Mouse (Mus musculus) MEL (cell line): ENCODE results near the gene Ager. TPM values are rescaled to one million over a fixed set of nuclear protein-coding genes. Genes with fewer than 3 reads are reported as not detected.

ENCODE experiments used
- DNase-seq: peaks from one replicate; pipeline ENCODE4 v3.0.0; 2011; ENCODE audit warnings: low read depth, low spot score
- H3K27ac ChIP-seq: 2 replicates; pipeline ENCODE4 v1.5.1; 2012; ENCODE audit warnings: low read depth, mild to moderate bottlenecking, control low read depth, low read length, moderate library complexity; ENCODE audit not compliant: control insufficient read depth
- H3K27me3 ChIP-seq, 2 experiments: fragments of 150-350 bp in 1 of 2; sonication (generic) in 1 of 2; 2 replicates each; pipeline ENCODE4 v1.6.1; 2012; ENCODE audit warnings: low read length in 2 of 2, mild to moderate bottlenecking in 2 of 2, improper control_type of control experiment in 1 of 2, moderate library complexity in 1 of 2; ENCODE audit not compliant: insufficient read depth in 2 of 2, control insufficient read depth in 1 of 2
- H3K36me3 ChIP-seq, 2 experiments: 2 replicates each; pipeline ENCODE4 v1.6.1; 2012 to 2014; ENCODE audit warnings: low read length in 2 of 2, improper control_type of control experiment in 1 of 2, inconsistent platforms in 1 of 2, mild to moderate bottlenecking in 1 of 2; ENCODE audit not compliant: insufficient read depth in 2 of 2, control insufficient read depth in 1 of 2
- H3K4me1 ChIP-seq, 2 experiments: fragments of 150-350 bp in 1 of 2; sonication (generic) in 1 of 2; 2 replicates each; pipeline ENCODE4 v1.6.1; 2012; ENCODE audit warnings: low read length in 2 of 2, improper control_type of control experiment in 1 of 2, mild to moderate bottlenecking in 1 of 2; ENCODE audit not compliant: insufficient read depth in 2 of 2, control insufficient read depth in 1 of 2
- H3K4me3 ChIP-seq, 2 experiments: fragments of 150-350 bp in 1 of 2; sonication (generic) in 1 of 2; 2 replicates each; pipeline ENCODE4 v1.5.1; 2012; ENCODE audit warnings: low read depth in 2 of 2, low read length in 2 of 2, mild to moderate bottlenecking in 2 of 2, moderate library complexity in 2 of 2, control low read depth in 1 of 2, improper control_type of control experiment in 1 of 2; ENCODE audit not compliant: control insufficient read depth in 1 of 2, insufficient read depth in 1 of 2
- H3K79me2 ChIP-seq: 2 replicates; pipeline ENCODE4 v1.6.1; 2012; ENCODE audit warnings: mild to moderate bottlenecking, low read length, moderate library complexity; ENCODE audit not compliant: control insufficient read depth, poor library complexity, insufficient read depth
- H3K9ac ChIP-seq: 2 replicates; pipeline ENCODE4 v1.6.1; 2012; ENCODE audit warnings: low read depth, mild to moderate bottlenecking, control low read depth, low read length, moderate library complexity; ENCODE audit not compliant: control insufficient read depth, poor library complexity, severe bottlenecking
- H3K9me3 ChIP-seq: fragments of 150-350 bp; sonication (generic); replicated peaks from 2 replicates; pipeline ENCODE4 v1.6.1; 2012; ENCODE audit warnings: mild to moderate bottlenecking, low read length, improper control_type of control experiment, moderate library complexity; ENCODE audit not compliant: insufficient read depth
- CHD1 ChIP-seq: IDR thresholded peaks from 2 replicates; pipeline ENCODE4 v1.6.1; 2012; ENCODE audit warnings: low read depth, mild to moderate bottlenecking, inconsistent platforms, low read length, improper control_type of control experiment
- CHD2 ChIP-seq: IDR thresholded peaks from 2 replicates; pipeline ENCODE4 v1.6.1; 2011; ENCODE audit warnings: low read length, improper control_type of control experiment
- ELF1 ChIP-seq: IDR thresholded peaks from 2 replicates; pipeline ENCODE4 v1.6.1; 2014; ENCODE audit warnings: low read depth, mild to moderate bottlenecking, inconsistent platforms, low read length, improper control_type of control experiment, moderate library complexity
- ETS1 ChIP-seq: IDR thresholded peaks from 2 replicates; pipeline ENCODE4 v1.6.1; 2012; ENCODE audit warnings: low read depth, mild to moderate bottlenecking, inconsistent platforms, low read length, improper control_type of control experiment, moderate library complexity
- GATA1 ChIP-seq: IDR thresholded peaks from 2 replicates; pipeline ENCODE4 v1.6.1; 2011; ENCODE audit warnings: low read depth, low read length, improper control_type of control experiment
- JUND ChIP-seq: IDR thresholded peaks from 2 replicates; pipeline ENCODE4 v1.6.1; 2011; ENCODE audit warnings: low read depth, mild to moderate bottlenecking, improper control_type of control experiment, low read length
- KAT2A ChIP-seq: conservative IDR thresholded peaks from 2 replicates; pipeline ENCODE4 v1.6.1; 2012; ENCODE audit warnings: low read depth, low read length, improper control_type of control experiment, inconsistent platforms
- MAZ ChIP-seq: IDR thresholded peaks from 2 replicates; pipeline ENCODE4 v1.6.1; 2012; ENCODE audit warnings: low read depth, mild to moderate bottlenecking, inconsistent platforms, low read length, improper control_type of control experiment
- MXI1 ChIP-seq: IDR thresholded peaks from 2 replicates; pipeline ENCODE4 v1.6.1; 2011; ENCODE audit warnings: mild to moderate bottlenecking, low read depth, low read length, improper control_type of control experiment
- MYC ChIP-seq: IDR thresholded peaks from 2 replicates; pipeline ENCODE4 v1.6.1; 2011; ENCODE audit warnings: low read depth, mild to moderate bottlenecking, low read length, improper control_type of control experiment, moderate library complexity
- NELFE ChIP-seq: IDR thresholded peaks from 2 replicates; pipeline ENCODE4 v1.6.1; 2011; ENCODE audit warnings: low read depth, low read length, improper control_type of control experiment
- POLR2AphosphoS2 ChIP-seq: IDR thresholded peaks from 2 replicates; pipeline ENCODE4 v1.6.1; 2011; ENCODE audit warnings: low read length, improper control_type of control experiment
- POLR2AphosphoS5 ChIP-seq: IDR thresholded peaks from 2 replicates; pipeline ENCODE4 v1.6.1; 2012; ENCODE audit warnings: low read depth, borderline replicate concordance, mild to moderate bottlenecking, inconsistent platforms, low read length, moderate library complexity, mixed read lengths
- TAL1 ChIP-seq: IDR thresholded peaks from 2 replicates; pipeline ENCODE4 v1.6.1; 2012; ENCODE audit warnings: mild to moderate bottlenecking, inconsistent platforms, low read length, moderate library complexity, mixed read lengths
- TBP ChIP-seq: IDR thresholded peaks from 2 replicates; pipeline ENCODE4 v1.8.0; 2011; ENCODE audit warnings: low read depth, low read length, improper control_type of control experiment
- polyA plus RNA-seq, 2 experiments: library from polyadenylated mRNA; stranded (reverse) in 1 of 2; unstranded in 1 of 2; fragments of >175 nt in 1 of 2; fragments of >200 nt in 1 of 2; gene quantifications; 2 replicates each; pipeline versions ENCODE4 v1.2.1 to v1.2.4; 2012; ENCODE audit warnings: low replicate concordance in 2 of 2, low read depth in 1 of 2; ENCODE audit not compliant: insufficient read length in 2 of 2, insufficient read depth in 1 of 2, missing spikeins in 1 of 2
- total RNA-seq: library from RNA; depleted of rRNA; stranded (reverse); fragments of 300-350 nt; gene quantifications from 2 replicates; pipeline ENCODE4 v1.2.3, GENCODE M21; 2012; rRNA removed

Gene Ager
- total and polyA plus RNA-seq, 3 experiments: 0.27 to 3.7 TPM; not detected in 1

GRCm38 (mm10) chr17:34649106-34649864, 51.6 kb downstream of the Ager start:
- no peak for DNase-seq
- H3K4me1 ChIP-seq: peaks cover 0 to 14% of the 10 kb centered on the region in 2 experiments; a peak in 3 of 4 replicates
- peaks cover 15% of the 10 kb centered on the region for H3K79me2 ChIP-seq
- peaks cover 0 to 9% of the 10 kb centered on the region in 2 experiments; a peak in 2 of 4 replicates for H3K36me3 ChIP-seq
- H3K9me3 ChIP-seq: no peaks in the 10 kb centered on the region
- H3K27me3 ChIP-seq: no peaks in the 10 kb centered on the region
- TF ChIP-seq POLR2AphosphoS5: no peak
- no peak for TF ChIP-seq TBP
- no peak for TF ChIP-seq KAT2A
- no peak for TF ChIP-seq CHD2
- TF ChIP-seq ETS1: no peak
- no peak for TF ChIP-seq MXI1
- no peak for TF ChIP-seq JUND
- no peak for TF ChIP-seq ELF1
- no peak for TF ChIP-seq TAL1
- no peak for TF ChIP-seq MAZ
- TF ChIP-seq CHD1: no peak
- no peak for TF ChIP-seq NELFE
- no peak for TF ChIP-seq POLR2AphosphoS2
- TF ChIP-seq GATA1: no peak
- TF ChIP-seq MYC: no peak
- H3K27ac ChIP-seq: no peak overlapping the region
- no peak overlapping the region for H3K4me3 ChIP-seq
- H3K9ac ChIP-seq: no peak overlapping the region

Other genes with a start within 250 kb of the Ager start
- not detected in 2 replicates for gene Btnl2, start 243.0 kb upstream of the Ager start, total RNA-seq
- gene Btnl2, start 243.0 kb upstream of the Ager start, polyA plus RNA-seq: not detected
- not detected in 2 replicates for gene Btnl1, start 220.7 kb upstream of the Ager start, total RNA-seq
- under 1 TPM in 1 of 2 experiments, not detected in 1; 0.17 TPM for gene Btnl1, start 220.7 kb upstream of the Ager start, polyA plus RNA-seq
- not detected in 2 replicates for gene BC051142, start 199.0 kb upstream of the Ager start, total RNA-seq
- under 1 TPM in 1 of 2 experiments, not detected in 1; 0.06 TPM for gene BC051142, start 199.0 kb upstream of the Ager start, polyA plus RNA-seq
- not detected in 2 replicates for gene Btnl4, start 120.5 kb upstream of the Ager start, total RNA-seq
- gene Btnl4, start 120.5 kb upstream of the Ager start, polyA plus RNA-seq: not detected
- not detected in 2 replicates for gene Btnl6, start 80.5 kb upstream of the Ager start, total RNA-seq
- gene Btnl6, start 80.5 kb upstream of the Ager start, polyA plus RNA-seq: not detected
- 0.10 and 0.15 TPM in 2 replicates for gene Notch4, start 33.6 kb upstream of the Ager start, total RNA-seq
- gene Notch4, start 33.6 kb upstream of the Ager start, polyA plus RNA-seq: 10 to 100 TPM in 1 of 2 experiments, under 1 TPM in 1; 0.33 to 21.9 TPM
- gene Gpsm3, start 8.1 kb upstream of the Ager start, total RNA-seq: 10.6 and 12.0 TPM in 2 replicates
- gene Gpsm3, start 8.1 kb upstream of the Ager start, polyA plus RNA-seq: 10 to 100 TPM in 1 of 2 experiments, not detected in 1; 37.8 TPM
- gene Pbx2, start 6.6 kb upstream of the Ager start, total RNA-seq: 40.3 and 42.4 TPM in 2 replicates
- 10 to 100 TPM in 1 of 2 experiments, not detected in 1; 76.7 TPM for gene Pbx2, start 6.6 kb upstream of the Ager start, polyA plus RNA-seq
- 23.5 and 24.8 TPM in 2 replicates for gene Rnf5, start 5.8 kb downstream of the Ager start, total RNA-seq
- gene Rnf5, start 5.8 kb downstream of the Ager start, polyA plus RNA-seq: 10 to 100 TPM in 1 of 2 experiments, not detected in 1; 85.1 TPM
- gene Agpat1, start 6.4 kb downstream of the Ager start, total RNA-seq: 81.5 and 85.2 TPM in 2 replicates
- gene Agpat1, start 6.4 kb downstream of the Ager start, polyA plus RNA-seq: 100 to 1,000 TPM in 1 of 2 experiments, not detected in 1; 153 TPM
- gene Egfl8, start 18.1 kb downstream of the Ager start, total RNA-seq: 0.56 and 0.89 TPM in 2 replicates
- gene Egfl8, start 18.1 kb downstream of the Ager start, polyA plus RNA-seq: 1 to 10 TPM in 1 of 2 experiments, not detected in 1; 1.6 TPM
- 20.2 and 29.2 TPM in 2 replicates for gene Ppt2, start 30.6 kb downstream of the Ager start, total RNA-seq
- gene Ppt2, start 30.6 kb downstream of the Ager start, polyA plus RNA-seq: 100 to 1,000 TPM in 1 of 2 experiments, 10 to 100 TPM in 1; 67.1 to 147 TPM
- not detected in 2 replicates for gene Prrt1, start 31.7 kb downstream of the Ager start, total RNA-seq
- gene Prrt1, start 31.7 kb downstream of the Ager start, polyA plus RNA-seq: 1 to 10 TPM in 1 of 2 experiments, not detected in 1; 1.0 TPM
- gene Fkbpl, start 46.9 kb downstream of the Ager start, total RNA-seq: 4.4 and 7.0 TPM in 2 replicates
- 1 to 10 TPM in 1 of 2 experiments, not detected in 1; 6.4 TPM for gene Fkbpl, start 46.9 kb downstream of the Ager start, polyA plus RNA-seq
- 39.6 and 45.3 TPM in 2 replicates for gene Atf6b, start 49.3 kb downstream of the Ager start, total RNA-seq
- 100 to 1,000 TPM in 1 of 2 experiments, not detected in 1; 101 TPM for gene Atf6b, start 49.3 kb downstream of the Ager start, polyA plus RNA-seq
- 0.16 and 0.27 TPM in 2 replicates for gene Tnxb, start 72.7 kb downstream of the Ager start, total RNA-seq
- gene Tnxb, start 72.7 kb downstream of the Ager start, polyA plus RNA-seq: under 1 TPM in 1 of 2 experiments, not detected in 1; 0.28 TPM
- 0.08 TPM in 1 of 2 replicates, not detected in the other for gene C4b, start 146.0 kb downstream of the Ager start, total RNA-seq
- under 1 TPM in 1 of 2 experiments, not detected in 1; 0.24 TPM for gene C4b, start 146.0 kb downstream of the Ager start, polyA plus RNA-seq
- gene Cyp21a1, start 206.7 kb downstream of the Ager start, total RNA-seq: not detected in 2 replicates
- not detected for gene Cyp21a1, start 206.7 kb downstream of the Ager start, polyA plus RNA-seq
- 33.6 and 43.3 TPM in 2 replicates for gene Stk19, start 239.1 kb downstream of the Ager start, total RNA-seq
- 10 to 100 TPM in 1 of 2 experiments, not detected in 1; 56.5 TPM for gene Stk19, start 239.1 kb downstream of the Ager start, polyA plus RNA-seq
- 15.2 and 18.0 TPM in 2 replicates for gene Dxo, start 239.2 kb downstream of the Ager start, total RNA-seq
- gene Dxo, start 239.2 kb downstream of the Ager start, polyA plus RNA-seq: 10 to 100 TPM in 1 of 2 experiments, not detected in 1; 39.7 TPM